Mouse (Mus musculus) testis, adult 2 months (tissue): ENCODE measurements at regions not wholly inside any gene's neighbourhood (a gene's known extent, or its start where the extent isn't known, plus 50 kb on each side); places are given as distances from the start of the nearest gene placed in this dataset.

ENCODE experiments used
- H3K27ac ChIP-seq: fragments of 200-500 bp; 2 replicates; pipeline ENCODE4 v1.5.1; 2012; ENCODE audit warnings: low read depth, low read length; ENCODE audit not compliant: control insufficient read depth, insufficient read depth
- H3K27me3 ChIP-seq: fragments of 200-500 bp; 2 replicates; pipeline ENCODE4 v1.6.1; 2012; ENCODE audit warnings: mild to moderate bottlenecking, low read length, moderate library complexity; ENCODE audit not compliant: control insufficient read depth, insufficient read depth
- H3K36me3 ChIP-seq: fragments of 200-500 bp; 2 replicates; pipeline ENCODE4 v1.6.1; 2012; ENCODE audit warnings: mild to moderate bottlenecking, low read length; ENCODE audit not compliant: control insufficient read depth, insufficient read depth
- H3K4me1 ChIP-seq: fragments of 200-500 bp; 2 replicates; pipeline ENCODE4 v1.6.1; 2012; ENCODE audit warnings: low read length; ENCODE audit not compliant: control insufficient read depth, insufficient read depth
- H3K4me3 ChIP-seq: fragments of 200-500 bp; 2 replicates; pipeline ENCODE4 v1.5.1; 2012; ENCODE audit warnings: low read depth, mild to moderate bottlenecking, low read length, moderate library complexity, mixed read lengths; ENCODE audit not compliant: control insufficient read depth
- CTCF ChIP-seq: fragments of 200-500 bp; IDR thresholded peaks from 2 replicates; pipeline ENCODE4 v1.5.1; 2012; ENCODE audit warnings: low read depth, mild to moderate bottlenecking, inconsistent platforms, low read length, moderate library complexity; ENCODE audit not compliant: control insufficient read depth, insufficient read depth, insufficient replicate concordance
- POLR2A ChIP-seq: fragments of 200-500 bp; IDR thresholded peaks from 2 replicates; pipeline ENCODE4 v1.6.1; 2012; ENCODE audit warnings: low read depth, mild to moderate bottlenecking, inconsistent platforms, low read length, moderate library complexity; ENCODE audit not compliant: control insufficient read depth

DNA sequence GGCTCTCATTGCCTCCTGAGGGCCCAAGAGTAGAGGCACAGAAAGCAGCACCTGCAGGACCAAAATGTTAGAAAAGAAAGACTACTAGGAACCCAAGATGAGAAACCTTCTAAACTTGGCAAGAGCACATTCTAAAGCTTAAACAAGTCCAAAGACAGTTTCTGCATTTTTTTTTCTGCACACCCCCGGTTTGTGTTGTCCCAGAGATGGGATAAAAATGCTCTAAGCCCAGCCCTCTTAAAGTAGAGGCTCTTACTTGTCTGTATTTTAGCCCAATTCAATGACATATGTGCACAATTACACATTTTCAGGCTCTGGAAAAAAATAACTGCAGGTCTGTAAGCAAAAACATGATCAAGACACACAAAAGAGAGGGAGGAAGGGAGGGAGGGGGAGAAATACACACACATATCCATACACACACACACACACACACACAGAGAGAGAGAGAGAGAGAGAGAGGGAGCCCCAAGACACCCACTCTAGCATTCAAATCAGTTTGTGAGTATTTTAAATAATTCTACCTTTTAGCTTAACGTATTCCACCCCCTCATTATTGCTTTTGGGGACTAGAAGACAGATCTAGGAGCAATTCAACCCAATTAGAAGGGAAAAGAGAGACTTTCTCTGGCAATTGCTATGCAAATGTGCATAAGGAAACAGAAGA is 449.9 kb downstream of the Otol1 start:
- no peaks in the 10 kb centered on the region for H3K4me1 ChIP-seq
- H3K4me3 ChIP-seq, result no peak overlapping the region
- TF ChIP-seq POLR2A (no peak), CTCF (no peak)
- no peaks in the 10 kb centered on the region for H3K27me3 ChIP-seq
- H3K36me3 ChIP-seq, result no peaks in the 10 kb centered on the region
- no peak overlapping the region for H3K27ac ChIP-seq

DNA sequence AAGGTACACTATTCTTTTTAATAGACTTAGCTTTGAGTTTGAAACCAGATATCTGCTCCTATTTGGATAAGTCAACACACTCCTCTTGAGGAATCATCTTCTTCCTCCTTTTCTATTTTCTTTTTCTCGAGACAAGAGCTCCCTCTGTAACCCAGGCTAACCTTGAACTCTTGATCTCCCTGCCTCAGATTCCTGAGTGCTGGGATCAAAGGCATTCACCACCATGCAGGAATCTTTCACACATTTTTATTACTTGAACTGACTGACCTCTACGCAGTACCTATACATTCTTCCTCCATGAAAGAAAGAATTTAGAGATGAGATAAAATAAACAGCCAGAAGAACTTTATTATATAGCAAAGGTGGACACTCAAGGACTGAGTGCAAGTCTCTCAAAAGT is 453.4 kb downstream of the Otol1 start:
- TF ChIP-seq CTCF, result no peak
- TF ChIP-seq POLR2A, result no peak
- no peaks in the 10 kb centered on the region for H3K4me1 ChIP-seq

DNA sequence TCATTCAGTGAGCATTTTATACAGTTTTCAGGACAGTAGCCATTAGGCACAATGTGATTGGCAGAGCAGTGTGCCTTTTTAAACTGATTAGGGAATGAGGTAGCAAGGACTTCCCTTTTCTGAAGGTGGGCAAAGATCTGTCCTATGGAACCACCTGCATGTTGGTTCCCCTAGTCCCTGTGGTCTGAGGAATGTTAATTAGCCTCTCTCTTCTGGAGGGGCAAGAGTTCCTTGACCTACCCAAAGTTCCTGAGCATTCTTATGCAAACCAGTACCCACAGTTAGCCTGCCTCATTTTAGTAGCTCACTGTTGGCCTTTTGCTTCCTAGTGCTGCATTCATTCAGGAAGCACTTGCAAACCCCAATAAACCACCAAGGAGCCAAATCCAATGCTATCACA is 455.8 kb downstream of the Otol1 start:
- Histone ChIP-seq H3K27me3 (no peaks in the 10 kb centered on the region), H3K4me1 (no peaks in the 10 kb centered on the region), H3K27ac (no peak overlapping the region), H3K4me3 (no peak overlapping the region), H3K36me3 (no peaks in the 10 kb centered on the region)
- TF ChIP-seq CTCF, result no peak

More for the DNA sequence above, 453.4 kb downstream of the Otol1 start:
- no peaks in the 10 kb centered on the region for H3K36me3 ChIP-seq
- no peaks in the 10 kb centered on the region for H3K27me3 ChIP-seq
- no peak overlapping the region for H3K4me3 ChIP-seq
- no peak overlapping the region for H3K27ac ChIP-seq

DNA sequence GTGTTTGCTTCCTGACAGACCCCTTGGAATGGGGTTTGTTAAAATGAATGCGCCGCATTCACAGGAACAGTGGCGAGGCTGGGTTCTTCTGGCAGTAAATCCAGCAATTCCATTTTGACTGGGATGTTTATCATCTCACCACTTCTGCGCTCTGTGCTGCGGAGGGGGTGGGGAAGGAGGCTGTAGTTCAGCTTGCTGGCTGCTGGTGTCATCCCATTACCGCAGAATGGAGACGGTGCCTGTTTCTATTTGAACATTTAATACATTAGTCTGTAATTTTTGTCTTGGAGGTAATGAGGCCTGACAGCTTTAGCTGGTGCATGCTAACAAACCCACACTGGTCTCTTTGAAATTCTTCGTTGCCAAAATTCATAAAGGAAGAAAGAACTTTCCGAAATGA is 475.1 kb downstream of the Otol1 start:
- Histone ChIP-seq H3K36me3 (no peaks in the 10 kb centered on the region), H3K27ac (no peak overlapping the region), H3K4me1 (no peaks in the 10 kb centered on the region), H3K4me3 (no peak overlapping the region), H3K27me3 (no peaks in the 10 kb centered on the region)
- TF ChIP-seq POLR2A (no peak), CTCF (peak; percentile 9; the same call in 1 of the 2 replicates)

DNA sequence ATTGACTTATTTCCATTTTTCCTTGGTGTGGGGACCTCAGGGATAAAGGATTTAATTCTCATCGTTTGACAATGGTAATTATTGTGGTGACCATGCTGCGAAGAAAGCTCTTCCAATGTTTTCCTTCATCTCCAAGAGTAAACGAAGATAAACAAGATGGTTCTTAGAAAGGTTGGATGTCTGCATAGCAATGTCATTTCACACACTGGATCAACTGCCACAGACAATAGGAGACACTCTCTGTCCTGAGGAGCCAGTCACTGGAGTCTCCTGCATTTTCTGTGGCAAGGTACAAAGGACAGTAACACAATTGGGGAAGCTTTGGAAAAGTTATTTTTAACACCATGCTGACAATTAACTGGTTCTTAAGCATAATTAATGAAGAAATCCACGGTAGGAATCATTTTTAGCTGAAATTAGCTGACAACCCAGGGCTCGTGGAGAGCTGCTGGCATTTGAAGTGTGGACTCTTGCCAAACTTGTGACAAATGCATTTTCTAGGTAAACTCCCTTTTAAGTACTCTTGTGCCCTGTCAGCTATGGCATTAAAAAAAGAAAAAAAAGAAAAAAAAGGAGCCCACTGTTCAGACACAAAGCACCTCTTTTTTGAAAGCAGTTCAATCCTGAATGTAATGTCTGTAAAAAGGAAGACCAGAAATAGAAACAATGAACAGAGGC is 475.8 kb downstream of the Otol1 start:
- Histone ChIP-seq H3K27ac (no peak overlapping the region), H3K27me3 (no peaks in the 10 kb centered on the region), H3K36me3 (no peaks in the 10 kb centered on the region), H3K4me1 (no peaks in the 10 kb centered on the region), H3K4me3 (no peak overlapping the region)
- TF ChIP-seq CTCF (no peak), POLR2A (no peak)

DNA sequence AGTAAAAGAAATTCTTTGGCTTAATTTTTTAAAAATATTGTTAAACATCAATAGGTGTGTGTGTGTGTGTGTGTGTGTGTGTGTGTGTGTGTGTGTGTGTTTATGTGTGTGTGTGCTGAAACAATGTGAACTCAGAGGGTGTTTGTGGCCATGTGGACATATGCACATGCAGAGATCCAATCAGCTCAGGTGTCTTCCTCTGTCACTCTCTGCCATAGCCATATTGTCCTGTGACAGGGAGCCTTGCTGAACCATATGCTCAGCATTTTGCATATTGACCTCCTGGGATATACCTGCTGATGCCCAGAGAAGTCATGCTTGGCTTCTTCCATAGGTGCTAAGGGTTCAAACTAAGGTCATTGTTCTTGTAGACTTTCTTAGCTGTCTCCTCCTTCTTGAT is 489.0 kb downstream of the Otol1 start:
- TF ChIP-seq CTCF, result no peak
- no peak for TF ChIP-seq POLR2A
- no peak overlapping the region for H3K4me3 ChIP-seq
- H3K4me1 ChIP-seq, result no peaks in the 10 kb centered on the region
- no peaks in the 10 kb centered on the region for H3K27me3 ChIP-seq
- H3K36me3 ChIP-seq, result no peaks in the 10 kb centered on the region
- no peak overlapping the region for H3K27ac ChIP-seq

DNA sequence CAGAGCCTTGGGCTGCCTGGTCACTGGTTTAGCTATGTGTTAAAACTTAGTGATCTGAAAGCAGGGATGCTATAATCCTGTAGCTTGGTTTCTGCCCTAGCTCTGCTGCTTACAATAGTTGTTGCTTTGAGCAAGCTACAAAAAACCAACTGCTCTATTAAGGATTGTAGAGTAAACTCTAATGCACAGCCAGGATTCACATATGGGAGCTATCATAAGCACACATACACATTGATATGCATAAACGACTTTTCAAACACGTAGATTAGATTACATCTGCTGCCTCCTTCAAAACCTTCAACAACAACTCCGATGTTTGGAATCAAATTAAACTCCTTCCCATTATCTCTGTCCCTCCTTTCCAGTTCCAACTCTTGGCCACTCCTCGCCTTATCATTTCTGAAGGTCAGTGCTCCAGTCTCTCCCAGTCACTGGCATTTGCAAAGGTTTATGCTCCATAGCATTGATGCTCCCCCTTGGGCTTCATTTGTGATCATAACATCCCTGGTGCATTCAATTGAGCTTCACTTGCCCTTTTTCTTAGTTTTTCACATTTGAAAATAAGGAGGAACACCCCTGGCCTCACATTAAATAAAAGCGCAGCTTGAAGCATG is 492.9 kb downstream of the Otol1 start:
- no peak overlapping the region for H3K4me3 ChIP-seq
- H3K27me3 ChIP-seq, result no peaks in the 10 kb centered on the region
- TF ChIP-seq POLR2A (no peak), CTCF (no peak)
- H3K4me1 ChIP-seq, result peaks cover 5% of the 10 kb centered on the region; the same call in 1 of the 2 replicates
- H3K36me3 ChIP-seq, result no peaks in the 10 kb centered on the region
- H3K27ac ChIP-seq, result no peak overlapping the region
